Mouse (Mus musculus) heart, adult 2 months (tissue): ENCODE measurements around the gene Celf2.

Source experiments
- CTCF ChIP-seq: fragments of 200-600 bp; IDR thresholded peaks from 2 replicates; pipeline ENCODE4 v1.8.1; 2022; ENCODE audit warnings: antibody characterized with exemption, mild to moderate bottlenecking, moderate library complexity
- EP300 ChIP-seq: fragments of 200-500 bp; IDR thresholded peaks from 2 replicates; pipeline ENCODE4 v1.6.1; 2011; ENCODE audit warnings: low read depth, low read length, control low read depth; ENCODE audit not compliant: insufficient read depth
- POLR2A ChIP-seq: fragments of 200-500 bp; IDR thresholded peaks from 2 replicates; pipeline ENCODE4 v1.6.1; 2011; ENCODE audit warnings: mild to moderate bottlenecking, low read depth, low read length, control low read depth; ENCODE audit not compliant: insufficient read depth

GRCm38 (mm10) chr2:7025594-7025993 is 483.8 kb downstream of the Celf2 start:
- TF ChIP-seq CTCF: no peak
- no peak for TF ChIP-seq POLR2A
- no peak for TF ChIP-seq EP300
